Mouse (Mus musculus): ENCODE measurements around the gene Bcl11a.

Bcl11a gene

DNA sequence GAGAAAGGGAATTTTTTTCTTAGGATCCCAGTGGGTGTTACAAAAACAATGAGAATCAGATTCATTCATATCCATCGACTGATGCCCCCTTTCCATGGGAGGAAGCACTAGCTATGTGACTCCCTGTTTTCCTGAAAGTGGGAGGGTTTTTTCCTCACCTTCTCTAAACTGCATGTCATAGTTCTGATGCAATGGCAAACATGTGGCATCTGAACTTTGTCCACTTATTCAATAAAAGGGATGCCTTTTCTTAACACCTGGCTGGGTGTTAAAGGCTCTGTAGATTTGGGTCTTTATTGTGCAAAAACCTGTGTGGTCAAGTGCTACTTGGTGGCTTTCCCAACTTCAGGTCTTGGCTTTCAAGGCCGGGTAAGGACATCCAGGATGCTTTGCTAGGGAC lies 57.4 kb downstream of the Bcl11a start:
- no peak for DNase-seq

DNA sequence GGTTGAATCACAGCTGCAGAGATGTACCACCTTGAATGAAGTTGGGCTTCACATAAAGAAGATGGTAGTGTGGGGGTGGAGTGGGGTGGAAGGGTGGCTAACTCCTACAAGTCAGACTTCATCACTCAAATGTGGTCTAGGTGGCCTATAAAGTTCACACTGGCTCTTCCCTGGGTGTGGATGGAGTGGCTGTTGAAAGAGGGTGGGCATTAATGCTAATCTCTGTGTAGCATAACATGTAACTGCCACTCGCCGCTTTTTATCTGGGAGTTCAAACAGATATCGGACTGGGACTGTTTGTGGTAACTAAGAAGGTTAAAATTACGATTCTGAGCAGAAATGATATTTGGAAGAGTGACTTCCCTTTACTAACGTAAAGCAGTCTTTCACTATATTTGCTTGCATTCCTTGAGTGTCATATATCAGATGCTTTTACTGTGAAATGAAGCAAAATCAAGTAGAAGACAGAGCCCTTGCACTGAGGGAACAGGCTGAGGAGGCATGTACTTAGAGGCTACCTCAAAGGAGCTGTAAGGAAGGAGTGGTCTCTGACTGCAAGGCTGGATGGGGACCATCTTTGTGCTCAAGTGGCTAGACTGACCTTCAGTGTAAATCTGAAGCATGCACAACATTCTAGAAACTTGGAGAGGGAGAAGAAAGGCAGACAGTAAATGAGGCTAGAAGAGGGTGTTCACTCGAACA lies 58.4 kb downstream of the Bcl11a start:
- no peak for DNase-seq

DNA sequence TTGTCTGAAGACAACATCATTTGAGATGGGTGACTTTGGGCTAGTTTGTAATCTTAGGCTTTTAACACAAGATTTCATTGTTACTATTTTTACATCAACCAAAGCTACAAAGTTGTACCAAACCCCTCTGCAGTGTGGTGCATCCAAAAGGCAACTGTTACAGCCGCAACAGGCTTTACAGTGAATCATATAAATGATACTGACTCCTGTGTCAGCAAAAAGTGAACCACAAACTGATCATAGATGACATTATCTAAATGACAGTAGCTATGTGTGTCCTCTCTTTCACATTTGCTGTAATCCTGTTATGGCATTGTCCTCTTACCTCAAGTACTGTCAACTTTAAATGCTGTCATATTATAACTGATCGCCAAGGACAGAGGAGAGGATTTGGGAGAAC lies 60.0 kb downstream of the Bcl11a start:
- no peak for DNase-seq

DNA sequence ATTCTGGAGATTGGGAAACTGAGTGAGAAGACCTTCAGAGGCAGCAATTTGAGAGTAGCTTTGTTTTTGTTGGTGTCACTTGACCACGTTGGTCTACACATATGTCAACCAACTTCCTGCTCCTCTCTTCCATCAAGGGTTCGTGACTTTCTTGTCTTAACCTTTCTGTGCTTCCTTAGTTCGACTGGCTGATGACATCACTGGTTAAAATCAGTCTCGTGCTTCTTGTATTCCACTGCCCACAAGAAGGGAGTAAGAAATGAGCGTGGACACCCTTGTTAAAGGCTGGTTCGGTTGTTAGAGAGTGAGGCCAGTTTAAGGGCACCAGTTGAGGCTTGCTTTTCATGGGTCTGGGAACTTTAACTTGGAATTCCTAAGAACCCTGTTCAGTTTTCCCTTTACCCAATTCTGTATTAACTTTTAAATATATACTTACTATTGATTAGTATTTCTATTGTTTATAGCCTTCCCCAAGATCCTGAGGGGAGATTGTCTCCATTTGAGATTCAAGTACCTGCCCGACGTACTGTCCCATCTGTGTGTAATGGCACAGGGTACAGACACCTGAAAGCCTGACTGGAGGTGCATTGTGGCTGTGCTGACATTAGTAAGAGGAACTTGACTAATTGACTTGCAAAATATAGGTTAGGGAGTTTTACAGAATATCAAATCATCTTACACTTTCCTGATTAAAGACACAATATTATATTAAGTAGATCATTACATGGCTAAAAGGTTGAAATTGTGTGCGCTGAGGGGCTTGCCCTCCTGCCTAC lies 60.9 kb downstream of the Bcl11a start:
- DNase-seq: no peak

DNA sequence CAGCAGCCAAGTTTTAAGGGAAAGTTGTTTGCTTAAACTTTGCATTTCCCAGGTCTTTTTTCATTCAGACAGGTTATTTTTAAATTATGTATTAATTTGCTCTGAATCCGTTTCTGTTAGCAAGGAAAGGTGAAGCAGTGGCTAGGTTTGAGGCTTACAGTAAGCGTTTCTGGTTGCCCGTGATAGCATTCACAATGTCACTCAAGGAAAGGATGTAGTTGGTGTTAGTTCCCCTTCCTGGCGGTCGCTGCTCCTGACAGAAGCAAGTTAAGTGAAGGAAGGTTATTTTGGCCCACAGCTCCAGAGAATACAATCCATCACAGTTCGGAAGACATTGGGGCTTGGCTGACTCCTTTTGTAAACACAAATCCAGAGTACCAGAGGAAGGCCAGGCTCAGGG lies 61.6 kb downstream of the Bcl11a start:
- DNase-seq: no peak

DNA sequence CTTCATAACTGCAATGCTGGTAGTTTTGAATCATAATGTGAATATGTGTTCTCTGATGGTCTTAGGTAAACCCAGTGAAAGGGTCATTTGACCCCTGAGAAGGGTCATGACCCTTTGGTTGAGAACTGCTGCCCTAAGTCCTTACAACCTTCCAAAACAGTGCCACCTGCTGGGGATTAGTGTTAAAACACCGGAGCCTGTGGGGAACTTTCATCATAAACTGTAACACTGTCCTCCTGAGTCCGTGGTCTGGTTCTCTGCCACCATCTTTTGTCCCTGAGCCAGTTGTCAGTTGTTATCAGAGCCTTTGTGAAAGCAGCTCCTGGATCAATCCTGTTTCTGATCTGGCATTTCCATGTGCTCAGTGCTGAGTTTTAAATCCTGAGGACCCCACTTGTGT lies 62.1 kb downstream of the Bcl11a start:
- DNase-seq: no peak

DNA sequence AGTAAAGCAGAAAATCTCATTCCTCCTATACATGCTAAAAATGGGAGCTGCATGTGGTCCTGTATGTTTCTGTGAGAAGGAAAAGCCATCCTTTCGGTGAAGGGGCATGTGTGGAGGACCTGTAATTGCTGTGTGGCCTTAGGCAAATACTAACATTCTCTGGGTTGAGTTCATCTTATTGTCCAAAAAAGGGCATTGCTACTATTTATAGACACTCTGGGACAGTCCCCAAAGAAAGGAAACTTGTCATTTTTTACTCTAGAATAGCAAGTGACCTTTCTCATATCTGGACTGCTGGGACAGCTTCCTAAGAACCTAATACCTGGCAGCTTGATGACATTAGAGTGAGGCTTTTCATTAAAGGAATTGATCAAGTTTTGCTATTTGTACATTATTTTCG lies 63.1 kb downstream of the Bcl11a start:
- DNase-seq: no peak

DNA sequence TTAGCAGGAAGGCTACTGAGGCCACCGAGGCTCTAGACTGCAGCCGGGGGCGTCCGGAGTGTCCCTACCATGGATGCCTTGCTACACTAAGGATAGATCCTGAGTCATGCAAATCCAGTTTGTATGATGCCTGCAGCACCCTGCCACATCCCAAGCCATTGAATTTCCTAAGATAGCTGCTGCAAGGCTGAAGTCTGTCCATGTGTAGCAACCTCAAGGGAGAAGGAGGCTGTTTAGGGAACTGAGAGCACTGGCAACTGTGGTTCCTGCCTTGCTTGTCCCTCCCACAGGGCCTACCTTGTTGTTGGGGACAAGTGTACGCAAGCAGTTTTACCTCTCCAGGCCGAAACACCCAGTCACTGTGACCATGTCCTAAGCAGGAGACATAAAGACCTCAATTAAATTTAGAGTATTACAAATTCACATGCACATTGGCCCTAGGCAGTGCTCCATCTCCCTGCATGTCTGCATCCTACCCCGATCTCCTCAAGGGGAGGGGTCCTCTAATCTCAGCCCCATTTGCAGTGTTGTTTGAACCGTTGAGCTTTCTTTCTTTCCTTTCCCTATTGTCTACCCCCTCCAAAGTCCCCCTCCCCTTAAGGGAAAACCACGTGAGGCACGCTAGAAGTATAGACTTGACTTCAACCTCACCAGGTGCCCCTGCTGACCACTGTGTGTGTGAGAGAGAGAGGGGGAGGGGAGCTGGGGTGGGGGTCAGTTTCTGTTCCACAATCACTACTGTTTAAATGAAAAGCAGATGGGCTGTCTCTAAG lies 63.8 kb downstream of the Bcl11a start:
- DNase-seq: no peak

DNA sequence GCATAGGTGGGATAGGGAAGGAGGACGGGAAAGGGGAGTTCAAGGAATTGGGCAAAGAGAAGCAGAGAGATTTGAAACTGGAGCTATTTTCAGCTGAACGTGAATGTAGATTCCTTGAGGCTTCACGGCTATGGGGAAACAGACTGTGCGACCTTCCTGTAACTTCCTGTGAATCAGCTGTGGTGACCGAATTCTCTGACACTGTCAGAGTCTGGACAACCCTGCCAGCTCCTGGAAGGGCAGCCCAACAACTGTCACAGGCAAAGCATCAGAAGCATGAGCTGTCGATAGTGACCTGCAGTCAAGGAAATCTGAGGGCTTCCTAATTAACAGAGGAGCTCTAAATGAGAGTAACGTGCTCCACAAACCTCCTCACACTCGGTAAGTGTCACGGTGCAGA lies 64.5 kb downstream of the Bcl11a start:
- no peak for DNase-seq

DNA sequence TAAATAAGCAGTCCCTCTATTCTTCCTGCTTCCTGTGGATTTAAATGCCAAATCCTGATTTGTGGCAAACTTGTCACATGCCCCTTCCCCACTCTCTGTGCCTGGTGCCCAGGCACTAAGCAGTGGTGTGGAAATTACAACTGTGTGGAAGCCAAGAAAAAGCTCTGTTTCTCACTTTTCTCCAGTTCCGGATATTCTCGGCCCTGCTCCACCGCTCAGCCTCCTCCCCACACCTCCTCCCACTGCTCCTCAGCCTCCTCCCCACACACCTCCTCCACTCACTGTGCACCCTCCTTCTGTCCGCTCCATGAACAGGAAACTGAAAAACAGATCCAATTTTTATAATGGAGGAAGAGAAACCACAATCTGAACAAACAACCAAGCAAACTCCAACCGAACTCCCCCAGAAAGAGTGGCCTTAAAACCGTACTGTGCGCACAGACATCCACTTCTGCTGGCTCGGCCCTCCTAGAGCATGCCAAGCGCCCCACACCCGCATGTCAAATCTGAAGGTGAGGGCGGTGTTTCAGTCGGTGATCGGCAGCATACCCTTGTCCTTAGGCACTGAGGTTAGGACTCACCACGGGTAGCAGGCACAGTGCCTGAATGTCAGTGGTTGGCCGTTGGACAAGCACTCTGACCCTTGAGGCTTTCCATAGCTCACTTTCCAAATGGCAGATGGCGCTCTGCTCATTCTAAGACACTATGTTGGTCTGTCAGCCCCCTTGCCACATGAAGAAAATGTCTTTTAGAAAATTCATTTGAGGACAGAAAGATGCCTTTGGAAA lies 66.5 kb downstream of the Bcl11a start:
- peak; percentile 31 for DNase-seq

DNA sequence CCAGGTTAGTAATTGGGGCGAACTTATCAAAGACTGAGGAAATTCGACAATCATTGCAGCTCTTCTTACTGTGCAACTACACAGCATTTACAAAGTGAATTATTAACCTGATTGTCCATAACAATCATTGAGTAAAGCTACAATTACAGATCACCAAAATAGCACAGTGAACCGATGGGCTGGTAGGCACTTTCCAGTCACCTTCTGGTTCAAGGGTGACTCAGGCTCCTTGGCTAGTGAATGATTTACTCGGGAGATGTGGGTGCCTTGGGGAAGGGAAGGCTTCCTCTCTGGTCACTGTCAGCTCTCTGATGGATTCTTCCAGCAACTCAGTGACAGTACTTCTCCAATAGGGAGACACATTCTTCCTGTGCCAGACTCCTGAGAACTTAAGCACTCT lies 68.2 kb downstream of the Bcl11a start:
- no peak for DNase-seq

DNA sequence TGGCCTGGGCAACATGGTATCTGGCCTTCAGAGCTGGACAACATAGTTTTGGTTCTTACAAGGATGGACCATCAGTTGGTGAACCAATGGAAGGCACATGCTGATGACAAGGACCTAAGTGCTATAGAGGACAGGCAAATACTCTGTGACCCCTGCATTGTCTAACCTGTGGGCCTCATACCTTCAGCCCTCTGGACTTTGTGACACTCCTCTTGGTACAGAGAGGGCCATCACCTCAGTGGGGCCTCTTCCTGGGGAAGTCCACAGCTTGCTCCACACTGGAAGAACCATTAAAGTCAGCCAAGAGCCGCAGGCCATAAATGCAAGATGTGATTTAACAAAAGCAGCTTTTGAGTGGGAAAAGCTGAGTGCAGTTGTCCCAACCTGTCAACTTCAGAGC lies 68.6 kb downstream of the Bcl11a start:
- no peak for DNase-seq

DNA sequence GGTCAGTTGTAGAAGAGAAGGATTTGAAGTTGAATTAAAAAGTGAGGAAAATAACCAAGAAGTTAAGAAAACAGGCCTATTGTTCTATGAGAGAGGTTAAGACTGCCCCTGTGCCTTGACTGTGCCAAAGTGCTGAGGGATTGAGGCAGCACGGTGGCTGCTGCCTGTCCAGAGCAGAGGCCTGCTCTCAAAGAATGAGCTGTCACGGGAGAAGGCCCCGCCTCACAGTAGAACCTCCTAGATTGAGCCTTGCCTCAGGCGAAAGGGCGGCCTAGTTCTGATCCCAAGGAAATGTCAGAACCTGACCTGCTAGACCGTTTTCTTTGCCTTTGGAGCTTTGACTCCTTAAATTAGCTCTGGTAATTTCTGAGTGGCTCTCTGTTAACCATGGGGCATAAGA lies 69.8 kb downstream of the Bcl11a start:
- no peak for DNase-seq

DNA sequence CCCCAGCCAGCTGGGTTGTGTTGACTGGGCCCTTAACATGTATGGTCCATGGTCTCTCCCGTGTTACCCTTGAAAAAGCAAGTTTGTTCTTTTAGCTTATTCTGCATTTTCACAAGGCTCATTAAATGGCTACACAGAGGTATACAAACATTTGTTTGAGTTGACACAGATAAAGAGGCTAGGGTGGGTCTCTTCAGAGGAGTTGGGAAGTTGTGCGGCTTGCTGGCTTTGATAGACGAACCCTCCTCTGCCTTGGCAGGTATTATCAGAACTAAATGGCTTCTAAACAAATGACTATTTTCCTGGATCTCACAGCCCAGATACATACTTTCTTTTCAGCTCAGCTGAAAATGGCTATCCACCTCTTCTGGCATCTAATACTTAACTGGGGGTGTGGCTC lies 70.7 kb downstream of the Bcl11a start:
- no peak for DNase-seq

DNA sequence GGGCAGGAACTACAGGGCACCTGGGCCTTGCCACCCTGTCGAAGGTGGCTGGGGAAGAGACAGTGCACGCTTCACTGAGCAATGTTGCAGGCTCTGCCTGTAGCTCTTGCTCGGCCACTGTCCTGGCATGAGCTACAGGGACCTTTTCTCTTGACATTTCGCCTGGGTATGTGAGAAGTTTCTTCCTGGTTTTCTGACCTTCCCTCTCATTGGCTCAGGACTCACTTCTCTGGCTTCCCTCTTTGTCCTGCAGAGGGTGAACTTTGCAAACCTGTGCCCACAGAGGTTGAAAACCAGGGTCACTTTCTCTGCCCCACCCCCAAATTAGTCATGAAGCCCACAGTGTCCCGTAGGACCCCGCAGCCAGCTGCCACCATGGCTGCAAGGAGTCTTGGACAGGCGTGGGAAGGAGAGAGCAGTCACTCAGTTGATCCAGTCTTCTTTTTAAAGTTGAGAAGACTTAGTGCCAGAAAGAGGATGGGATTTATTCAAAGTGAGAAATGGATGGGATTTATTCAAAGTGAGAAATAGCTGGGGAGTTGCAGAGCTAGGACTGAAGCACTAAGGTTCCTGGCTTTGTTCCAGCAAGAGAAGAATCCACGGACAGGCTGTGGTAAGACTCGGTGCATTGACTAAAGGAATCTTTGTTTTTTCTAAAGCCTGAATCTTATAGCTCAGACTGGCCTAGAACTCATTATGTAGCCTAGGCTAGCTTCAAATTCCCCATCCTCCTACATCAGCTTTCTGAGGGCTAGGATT lies 71.8 kb downstream of the Bcl11a start:
- DNase-seq: no peak

DNA sequence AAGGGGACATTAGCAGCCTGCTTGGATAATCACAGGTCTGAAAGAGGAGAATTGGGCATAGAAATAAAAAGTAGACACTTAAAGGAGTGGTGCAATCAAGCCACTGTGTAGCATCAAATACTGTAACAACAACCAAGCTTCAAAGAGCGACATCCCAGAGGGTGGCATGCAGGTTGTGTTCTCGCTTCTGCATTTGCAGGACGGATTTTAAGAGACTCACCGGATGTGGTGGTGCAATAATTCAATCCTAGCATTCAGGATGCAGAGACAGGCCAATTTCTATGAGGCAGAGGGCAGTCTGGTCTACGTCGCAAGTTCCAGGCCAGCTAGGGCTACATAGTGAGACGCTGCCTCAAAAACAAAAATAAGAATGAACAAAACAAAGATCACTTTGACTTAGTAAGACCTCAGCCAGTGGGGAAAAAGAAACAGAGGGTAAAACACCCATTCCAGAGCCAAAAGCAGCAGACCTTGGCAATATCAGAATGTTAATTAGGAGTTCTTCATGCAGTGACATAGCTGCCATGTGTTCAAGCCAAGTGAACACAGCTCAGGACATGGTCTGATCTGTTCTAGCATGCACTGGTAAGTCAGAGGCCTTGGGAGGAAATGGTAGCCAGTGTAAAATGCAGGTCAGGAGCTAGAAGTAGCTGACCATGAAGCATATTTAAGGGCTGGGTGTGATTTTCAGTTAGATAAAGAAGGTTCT lies 74.4 kb downstream of the Bcl11a start:
- no peak for DNase-seq

DNA sequence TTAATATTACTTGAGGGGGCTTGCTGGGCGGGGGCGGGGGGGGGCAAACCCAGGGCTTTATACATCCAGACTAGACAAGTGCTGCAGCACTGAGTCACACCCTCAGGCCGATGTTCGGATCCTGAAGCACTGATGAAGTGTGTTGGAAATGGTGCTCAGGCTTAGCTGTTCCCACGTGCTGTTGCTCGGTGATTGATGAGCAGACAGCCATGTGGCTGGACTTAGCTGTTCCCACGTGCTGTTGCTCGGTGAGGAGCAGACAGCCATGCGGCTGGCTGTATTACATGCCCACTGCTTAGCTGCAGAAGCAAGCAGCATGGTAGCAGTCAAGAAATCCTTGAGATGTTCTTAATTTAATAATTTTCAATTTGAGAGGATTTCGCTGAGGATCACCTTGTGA lies 75.2 kb downstream of the Bcl11a start:
- no peak for DNase-seq

DNA sequence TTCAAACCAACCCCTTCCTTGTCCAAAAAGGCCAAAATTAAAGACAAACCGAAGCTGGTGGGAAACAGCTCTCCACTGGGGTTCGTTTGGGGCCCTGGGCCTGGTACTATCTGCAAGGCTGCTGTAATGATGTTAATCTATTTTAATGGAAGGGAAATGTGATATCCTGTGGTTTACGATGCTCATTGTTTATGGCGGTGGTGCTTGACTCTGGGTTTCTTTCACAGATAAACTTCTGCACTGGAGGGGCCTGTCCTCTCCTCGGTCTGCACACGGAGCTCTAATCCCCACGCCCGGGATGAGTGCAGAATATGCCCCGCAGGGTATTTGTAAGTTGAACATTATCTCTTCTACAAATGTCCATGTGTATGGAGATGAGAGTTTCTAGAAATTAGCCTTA lies 80.2 kb downstream of the Bcl11a start:
- DNase-seq: no peak

DNA sequence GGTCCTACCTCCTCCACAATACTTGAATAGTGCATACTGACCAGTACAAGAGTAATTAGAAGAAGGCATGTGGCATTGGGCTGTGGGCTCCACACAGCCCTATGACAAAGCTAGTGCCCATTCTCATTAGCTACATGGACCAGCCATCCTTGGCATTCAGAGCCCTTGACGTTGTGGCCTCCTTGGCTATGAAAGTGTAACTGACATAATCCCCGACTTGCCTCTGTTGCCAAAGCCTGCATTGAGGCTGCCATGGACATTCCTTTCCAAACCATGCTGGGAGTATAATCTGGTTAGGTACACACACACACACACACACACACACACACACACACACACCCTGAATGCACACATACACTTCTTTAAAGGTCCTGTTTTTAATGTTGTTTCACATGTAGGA lies 81.8 kb downstream of the Bcl11a start:
- no peak for DNase-seq

DNA sequence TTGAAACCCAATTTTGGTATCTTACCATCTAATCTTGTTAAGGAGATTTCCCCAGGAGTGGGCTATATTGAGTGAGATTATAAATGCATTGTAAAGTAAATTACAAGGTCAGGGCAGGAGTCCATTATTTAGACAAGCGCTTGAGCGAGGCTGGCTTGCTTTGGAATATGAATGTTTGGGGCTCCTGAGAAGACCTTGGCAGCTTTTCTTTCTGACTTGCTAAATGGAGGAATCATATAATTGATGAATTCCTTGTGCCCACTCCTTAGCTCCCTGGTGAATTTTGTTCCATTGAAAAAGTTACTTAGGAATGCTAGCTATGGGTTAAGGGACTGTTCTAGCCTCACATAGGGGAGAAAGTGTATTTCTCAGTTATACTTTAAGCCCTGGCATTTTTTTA lies 83.6 kb downstream of the Bcl11a start:
- no peak for DNase-seq

DNA sequence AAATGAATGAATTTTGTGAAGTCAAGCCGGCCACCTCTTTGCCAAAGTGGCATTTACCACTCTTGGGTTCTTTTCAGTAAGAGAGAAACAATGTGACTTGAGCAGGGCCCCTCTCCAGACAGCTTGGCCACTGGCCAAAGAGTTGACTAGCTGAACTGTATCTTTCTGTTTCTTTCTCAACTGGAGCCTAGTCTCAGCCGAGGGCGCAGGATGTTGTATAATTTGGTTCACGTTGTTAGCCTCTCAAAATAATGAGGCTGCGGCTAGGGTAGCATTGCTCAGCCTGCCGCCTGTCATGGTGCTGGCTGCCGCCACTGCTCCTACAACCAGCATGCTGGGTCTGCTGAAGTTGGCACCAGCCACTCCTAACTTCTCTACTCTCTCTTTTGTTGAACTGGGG lies 84.2 kb downstream of the Bcl11a start:
- DNase-seq: no peak

DNA sequence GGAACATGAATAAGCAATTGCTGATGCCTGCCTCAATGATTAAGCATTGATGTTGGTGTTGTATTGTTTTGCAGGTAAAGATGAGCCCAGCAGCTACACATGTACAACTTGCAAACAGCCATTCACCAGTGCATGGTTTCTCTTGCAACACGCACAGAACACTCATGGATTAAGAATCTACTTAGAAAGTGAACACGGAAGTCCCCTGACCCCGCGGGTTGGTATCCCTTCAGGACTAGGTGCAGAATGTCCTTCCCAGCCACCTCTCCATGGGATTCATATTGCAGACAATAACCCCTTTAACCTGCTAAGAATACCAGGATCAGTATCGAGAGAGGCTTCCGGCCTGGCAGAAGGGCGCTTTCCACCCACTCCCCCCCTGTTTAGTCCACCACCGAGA lies 85.2 kb downstream of the Bcl11a start:
- DNase-seq: no peak
